Mouse (Mus musculus): ENCODE results near the gene Cryz.

Gene Cryz

GRCm38 (mm10) chr3:154596488-154596933 is at the start of gene Cryz:
Cryz (plus strand) TSS chr3:154596711.
- DNase-seq: peak; percentile 99

- DNase-seq: peak; percentile 76
Observed at GRCm38 (mm10) chr3:154547549-154548426, 48.7 kb upstream of the Cryz start.

GRCm38 (mm10) chr3:154548868-154549301 is 47.6 kb upstream of the Cryz start:
- DNase-seq: no peak

GRCm38 (mm10) chr3:154550326-154551034 is 46.0 kb upstream of the Cryz start:
- peak; percentile 74 for DNase-seq

- no peak for DNase-seq
Observed at GRCm38 (mm10) chr3:154551035-154551411, 45.5 kb upstream of the Cryz start.

GRCm38 (mm10) chr3:154562192-154562591 is 34.3 kb upstream of the Cryz start:
- DNase-seq: no peak

- peak; percentile 63 for DNase-seq
Observed at GRCm38 (mm10) chr3:154565437-154565836, 31.1 kb upstream of the Cryz start.

GRCm38 (mm10) chr3:154570029-154570575 is 26.4 kb upstream of the Cryz start:
- peak; percentile 55 for DNase-seq

GRCm38 (mm10) chr3:154570786-154571185 is 25.7 kb upstream of the Cryz start:
- DNase-seq: peak; percentile 89

GRCm38 (mm10) chr3:154572341-154572972 is 24.1 kb upstream of the Cryz start:
- peak; percentile 88 for DNase-seq

GRCm38 (mm10) chr3:154573666-154574065 is 22.8 kb upstream of the Cryz start:
- peak; percentile 23 for DNase-seq

GRCm38 (mm10) chr3:154577895-154578294 is 18.6 kb upstream of the Cryz start:
- peak; percentile 44 for DNase-seq

GRCm38 (mm10) chr3:154584351-154584750 is 12.2 kb upstream of the Cryz start:
- peak; percentile 68 for DNase-seq

- DNase-seq: peak; percentile 68
Observed at GRCm38 (mm10) chr3:154590971-154591370, 5.5 kb upstream of the Cryz start.

GRCm38 (mm10) chr3:154591621-154592020 is 4.9 kb upstream of the Cryz start:
- DNase-seq: peak; percentile 75

- DNase-seq: peak; percentile 81
Observed at GRCm38 (mm10) chr3:154593596-154593995, 2.9 kb upstream of the Cryz start.

GRCm38 (mm10) chr3:154594156-154594555 is 2.4 kb upstream of the Cryz start:
- peak; percentile 39 for DNase-seq

- DNase-seq: peak; percentile 99
Observed at GRCm38 (mm10) chr3:154596934-154597554, 533 bp downstream of the Cryz start, which contains the start of gene Tyw3. Tyw3 (minus strand) TSS chr3:154597104.

- no peak for DNase-seq
Observed at GRCm38 (mm10) chr3:154597561-154597960, 1.1 kb downstream of the Cryz start.

- DNase-seq: no peak
Observed at GRCm38 (mm10) chr3:154602141-154602540, 5.6 kb downstream of the Cryz start.

GRCm38 (mm10) chr3:154604871-154605270 is 8.4 kb downstream of the Cryz start:
- no peak for DNase-seq

GRCm38 (mm10) chr3:154607896-154608295 is 11.4 kb downstream of the Cryz start:
- no peak for DNase-seq
